In genomic region chr19:41836719-41837118, GRCm38 (mm10) we compare ENCODE assay signal across 1 mouse cellular context.
TF ChIP-seq lines count a peak whose summit lies in the region.

No protein-coding gene starts in this region.

TF ChIP-seq in MEL, 35 proteins besides CTCF, POLR2A, EP300 and RAD21:
- TF ChIP-seq MEF2A (IDR thresholded peaks at IDR 0.05; ENCODE audit: extremely low read depth, insufficient replicate concordance, low read depth, low read length, poor library complexity, severe bottlenecking): no peak
- no peak for TF ChIP-seq CHD2 (IDR thresholded peaks at IDR 0.05; ENCODE audit: low read length)
- TF ChIP-seq ZNF384 (IDR thresholded peaks at IDR 0.05; ENCODE audit: low read depth, low read length): no peak
- peak; percentile 93 for TF ChIP-seq ZMIZ1 (IDR thresholded peaks at IDR 0.05; ENCODE audit: low read depth, low read length)
- no peak for TF ChIP-seq ZC3H11A (IDR thresholded peaks at IDR 0.05; ENCODE audit: low read depth, low read length)
- no peak for TF ChIP-seq BHLHE40 (IDR thresholded peaks at IDR 0.05; ENCODE audit: borderline replicate concordance, low read depth, low read length)
- no peak for TF ChIP-seq MYC (IDR thresholded peaks at IDR 0.05; ENCODE audit: low read depth, low read length)
- TF ChIP-seq CHD1 (IDR thresholded peaks at IDR 0.05; ENCODE audit: low read depth, low read length): no peak
- TF ChIP-seq ZKSCAN1 (IDR thresholded peaks at IDR 0.05; ENCODE audit: low read depth, low read length): no peak
- no peak for TF ChIP-seq MYB (IDR thresholded peaks at IDR 0.05; ENCODE audit: low read depth, low read length)
- 0 out of 2 replicates have a peak, but pooled peaks have one; percentile 51 for TF ChIP-seq MXI1 (IDR thresholded peaks at IDR 0.05; ENCODE audit: low read depth, low read length)
- TF ChIP-seq USF2 (IDR thresholded peaks at IDR 0.05; ENCODE audit: borderline replicate concordance in 1 of 2, insufficient read depth in 1 of 2, low read depth in 1 of 2, low read length in 2 of 2): no peak
- TF ChIP-seq MAZ (IDR thresholded peaks at IDR 0.05; ENCODE audit: low read depth, low read length): 0 out of 2 replicates have a peak, but pooled peaks have one; percentile 59
- 0 out of 2 replicates have a peak, but pooled peaks have one; percentile 14 for TF ChIP-seq MAFK (IDR thresholded peaks at IDR 0.05; ENCODE audit: borderline replicate concordance, low read depth, low read length)
- no peak for TF ChIP-seq RCOR1 (IDR thresholded peaks at IDR 0.05; ENCODE audit: low read depth, low read length)
- TF ChIP-seq POLR2AphosphoS5 (IDR thresholded peaks at IDR 0.05; ENCODE audit: borderline replicate concordance, low read depth, low read length): no peak
- no peak for TF ChIP-seq ETS1 (IDR thresholded peaks at IDR 0.05; ENCODE audit: low read depth, low read length)
- TF ChIP-seq E2F4 (IDR thresholded peaks at IDR 0.05; ENCODE audit: borderline replicate concordance, low read depth, low read length): no peak
- TF ChIP-seq TAL1 (IDR thresholded peaks at IDR 0.05; ENCODE audit: low read length): no peak
- TF ChIP-seq MAX (IDR thresholded peaks at IDR 0.05; ENCODE audit: low read length): 0 out of 2 replicates have a peak, but pooled peaks have one; percentile 36
- no peak; the same call in 1 of the 2 replicates for TF ChIP-seq POLR2AphosphoS2 (IDR thresholded peaks at IDR 0.05; ENCODE audit: low read length)
- TF ChIP-seq NELFE (IDR thresholded peaks at IDR 0.05; ENCODE audit: low read depth, low read length): peak; percentile 71
- TF ChIP-seq GATA1 (IDR thresholded peaks at IDR 0.05; ENCODE audit: low read depth, low read length): no peak
- peak; percentile 53; the same call in 1 of the 2 replicates for TF ChIP-seq TCF12 (IDR thresholded peaks at IDR 0.05; ENCODE audit: low read depth, low read length)
- 0 out of 2 replicates have a peak, but pooled peaks have one; percentile 32 for TF ChIP-seq ELF1 (IDR thresholded peaks at IDR 0.05; ENCODE audit: low read depth, low read length)
- no peak for TF ChIP-seq JUND (IDR thresholded peaks at IDR 0.05; ENCODE audit: low read depth, low read length)
- TF ChIP-seq TBP (IDR thresholded peaks at IDR 0.05; ENCODE audit: low read depth, low read length): peak; percentile 93
- TF ChIP-seq UBTF (IDR thresholded peaks at IDR 0.05; ENCODE audit: borderline replicate concordance, insufficient read depth, low read depth, low read length): peak; percentile 28; the same call in 1 of the 2 replicates
- no peak for TF ChIP-seq NRF1 (IDR thresholded peaks at IDR 0.05; ENCODE audit: insufficient read depth, low read depth, low read length, poor library complexity, severe bottlenecking)
- TF ChIP-seq SMC3 (IDR thresholded peaks at IDR 0.05; ENCODE audit: low read depth, low read length): peak; percentile 8; the same call in 1 of the 2 replicates
- TF ChIP-seq SIN3A (IDR thresholded peaks at IDR 0.05; ENCODE audit: low read length): no peak
- TF ChIP-seq GABPA (IDR thresholded peaks at IDR 0.05; ENCODE audit: low read depth, low read length): no peak
- TF ChIP-seq KAT2A (conservative IDR thresholded peaks at IDR 0.05; ENCODE audit: low read depth, low read length): no peak
- 0 out of 2 replicates have a peak, but pooled peaks have one; percentile 12 for TF ChIP-seq USF1 (IDR thresholded peaks at IDR 0.05; ENCODE audit: low read depth, low read length)
- peak; percentile 43; the same call in 1 of the 2 replicates for TF ChIP-seq HCFC1 (IDR thresholded peaks at IDR 0.05; ENCODE audit: low read depth, low read length)
